Mouse (Mus musculus) lung, embryonic 16.5 days (tissue): ENCODE measurements around the gene Dppa3. TPM values are rescaled to one million over a fixed set of nuclear protein-coding genes. Genes with fewer than 3 reads are reported as not detected.

Source experiments
- ATAC-seq: fragments of 200-750 bp; cut with Nextera tagmentation; 2 replicates; pipeline ENCODE4 v1.8.0; 2017; ENCODE audit warnings: low read depth, mild to moderate bottlenecking, moderate library complexity
- H3K27ac ChIP-seq: fragments of 300-500 bp; sonication (generic); 2 replicates; pipeline ENCODE4 v1.5.1; 2014; ENCODE audit warnings: mild to moderate bottlenecking, control low read depth, low read length
- H3K27me3 ChIP-seq: fragments of 300-500 bp; sonication (generic); 2 replicates; pipeline ENCODE4 v1.6.1; 2014; ENCODE audit warnings: low read depth, low read length, mixed read lengths; ENCODE audit not compliant: control insufficient read depth, insufficient read depth
- H3K36me3 ChIP-seq: fragments of 300-500 bp; sonication (generic); 2 replicates; pipeline ENCODE4 v1.6.1; 2014; ENCODE audit warnings: low read length; ENCODE audit not compliant: control insufficient read depth, insufficient read depth
- H3K4me1 ChIP-seq: fragments of 300-500 bp; sonication (generic); replicated peaks from 2 replicates; pipeline ENCODE4 v1.6.1; 2014; ENCODE audit warnings: low read length, mixed read lengths; ENCODE audit not compliant: control insufficient read depth, insufficient read depth
- H3K4me2 ChIP-seq: fragments of 300-500 bp; sonication (generic); 2 replicates; pipeline ENCODE4 v1.6.1; 2014; ENCODE audit warnings: low read depth, low read length, control low read depth
- H3K4me3 ChIP-seq: fragments of 300-500 bp; sonication (generic); 2 replicates; pipeline ENCODE4 v1.5.1; 2014; ENCODE audit warnings: mild to moderate bottlenecking, low read length, control low read depth
- H3K9ac ChIP-seq: fragments of 300-500 bp; sonication (generic); 2 replicates; pipeline ENCODE4 v1.6.1; 2014; ENCODE audit warnings: low read length, control low read depth
- H3K9me3 ChIP-seq: fragments of 300-500 bp; sonication (generic); 2 replicates; pipeline ENCODE4 v1.6.1; 2016; ENCODE audit warnings: low read length; ENCODE audit not compliant: control insufficient read depth
- WGBS: fragments of 180-500 bp; shearing (Covaris S2); extraction: QIAGEN DNeasy Blood & Tissue Kit; methylation state at CpG from one replicate; pipeline ENCODE4 v1.1.7; 2014; 5-methylcytosine and 5-hydroxymethylcytosine counted together
- polyA plus RNA-seq: library from polyadenylated mRNA; unstranded; fragments of >200 nt; fragmentation: Nextera tagmentation; extraction: Ambion mirVana; gene quantifications from 2 replicates; pipeline ENCODE4 v1.2.1, GENCODE M21; 2015

The Dppa3 gene
- polyA plus RNA-seq, 1 experiment from 2014 or later: 0.39 TPM

GRCm38 (mm10) chr6:122654301-122654700 lies 28.1 kb downstream of the Dppa3 start:
- Histone ChIP-seq H3K4me2 (no peak overlapping the region), H3K36me3 (no peaks in the 10 kb centered on the region), H3K4me1 (no peaks in the 10 kb centered on the region), H3K9ac (no peak overlapping the region), H3K9me3 (no peaks in the 10 kb centered on the region), H3K27ac (no peak overlapping the region), H3K4me3 (no peak overlapping the region), H3K27me3 (no peaks in the 10 kb centered on the region)
- ATAC-seq: no peak
- 72% methylated on average over 6 of the region's 6 CpGs for WGBS

- no peak for ATAC-seq
These were observed 31.4 kb downstream of the Dppa3 start for GRCm38 (mm10) chr6:122657630-122658029.

GRCm38 (mm10) chr6:122659567-122659966 lies 33.4 kb downstream of the Dppa3 start:
- no peaks in the 10 kb centered on the region for H3K9me3 ChIP-seq
- ATAC-seq: no peak
- 12% methylated on average over 7 of the region's 7 CpGs for WGBS
- H3K9ac ChIP-seq: no peak overlapping the region
- H3K36me3 ChIP-seq: no peaks in the 10 kb centered on the region
- no peak overlapping the region for H3K27ac ChIP-seq
- H3K4me2 ChIP-seq: no peak overlapping the region
- H3K4me3 ChIP-seq: no peak overlapping the region
- no peaks in the 10 kb centered on the region; the same call in 1 of the 2 replicates for H3K27me3 ChIP-seq
- peaks cover 5% of the 10 kb centered on the region; the same call in 1 of the 2 replicates for H3K4me1 ChIP-seq

More at GRCm38 (mm10) chr6:122657630-122658029, 31.4 kb downstream of the Dppa3 start:
- H3K9me3 ChIP-seq: no peaks in the 10 kb centered on the region
- H3K4me2 ChIP-seq: no peak overlapping the region
- H3K4me1 ChIP-seq: no peaks in the 10 kb centered on the region; the same call in 1 of the 2 replicates
- H3K27ac ChIP-seq: no peak overlapping the region
- H3K27me3 ChIP-seq: no peaks in the 10 kb centered on the region; the same call in 1 of the 2 replicates
- no peak overlapping the region for H3K4me3 ChIP-seq
- no peaks in the 10 kb centered on the region for H3K36me3 ChIP-seq
- no peak overlapping the region for H3K9ac ChIP-seq
- 73% methylated on average over 5 of the region's 5 CpGs for WGBS

DNA sequence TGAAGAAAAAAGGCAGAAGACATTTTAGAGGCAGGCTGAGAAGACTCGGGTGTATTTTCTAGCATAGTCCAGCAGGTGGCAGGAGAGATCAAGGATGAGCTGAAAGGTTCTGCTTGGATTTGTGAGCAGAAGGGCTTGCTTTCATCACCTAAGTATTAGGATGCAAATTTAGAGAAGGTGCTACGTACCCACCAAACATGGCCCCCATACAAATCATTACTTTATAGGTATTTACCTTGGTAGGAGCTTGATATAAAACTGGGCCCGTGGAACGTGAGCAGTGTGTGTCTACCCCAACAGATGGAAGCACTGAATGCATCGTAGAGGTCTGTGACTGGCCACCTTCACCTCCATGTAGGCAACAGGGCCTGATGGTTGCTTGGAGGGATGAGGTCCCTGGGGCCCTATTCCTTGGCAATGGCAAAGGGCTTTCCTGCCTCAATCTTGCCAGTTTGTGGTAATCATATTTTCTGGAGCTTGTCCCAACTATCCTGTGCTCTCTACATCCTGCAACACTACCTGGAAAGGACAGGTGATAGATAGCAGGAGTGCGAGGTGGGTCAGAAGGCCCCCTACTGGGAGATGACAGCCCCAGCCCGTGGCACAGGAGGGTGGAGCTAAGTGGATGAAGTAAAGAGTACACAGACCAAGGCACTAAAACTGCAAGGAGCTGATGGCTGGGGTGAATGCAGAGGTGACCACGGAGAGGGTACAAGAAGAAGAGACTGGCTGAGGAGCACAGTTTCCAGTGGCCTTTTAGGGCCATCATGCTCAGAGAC lies 34.6 kb downstream of the Dppa3 start:
- no peak overlapping the region for H3K4me2 ChIP-seq
- no peaks in the 10 kb centered on the region for H3K36me3 ChIP-seq
- WGBS: 32% methylated on average over 8 of the region's 8 CpGs
- no peak for ATAC-seq
- no peaks in the 10 kb centered on the region for H3K9me3 ChIP-seq
- no peak overlapping the region for H3K27ac ChIP-seq
- H3K4me3 ChIP-seq: no peak overlapping the region
- H3K4me1 ChIP-seq: peaks cover 5% of the 10 kb centered on the region; the same call in 1 of the 2 replicates
- H3K27me3 ChIP-seq: no peaks in the 10 kb centered on the region; the same call in 1 of the 2 replicates
- H3K9ac ChIP-seq: no peak overlapping the region

GRCm38 (mm10) chr6:122662551-122663264 lies 36.5 kb downstream of the Dppa3 start:
- Histone ChIP-seq H3K4me3 (no peak overlapping the region), H3K27me3 (no peaks in the 10 kb centered on the region; the same call in 1 of the 2 replicates), H3K9ac (no peak overlapping the region), H3K4me1 (peaks cover 5% of the 10 kb centered on the region; the same call in 1 of the 2 replicates), H3K4me2 (no peak overlapping the region), H3K36me3 (no peaks in the 10 kb centered on the region), H3K27ac (no peak overlapping the region), H3K9me3 (no peaks in the 10 kb centered on the region)
- no peak for ATAC-seq
- WGBS: 22% methylated on average over 22 of the region's 22 CpGs

GRCm38 (mm10) chr6:122663596-122664206 lies 37.5 kb downstream of the Dppa3 start:
- Histone ChIP-seq H3K4me2 (no peak overlapping the region), H3K9me3 (no peaks in the 10 kb centered on the region), H3K27ac (no peak overlapping the region), H3K9ac (no peak overlapping the region), H3K36me3 (no peaks in the 10 kb centered on the region), H3K4me1 (peaks cover 5% of the 10 kb centered on the region; the same call in 1 of the 2 replicates), H3K4me3 (no peak overlapping the region), H3K27me3 (no peaks in the 10 kb centered on the region; the same call in 1 of the 2 replicates)
- 29% methylated on average over 14 of the region's 14 CpGs for WGBS
- ATAC-seq: no peak

- Histone ChIP-seq H3K9me3 (no peaks in the 10 kb centered on the region), H3K27me3 (no peaks in the 10 kb centered on the region; the same call in 1 of the 2 replicates), H3K4me2 (no peak overlapping the region), H3K27ac (no peak overlapping the region), H3K4me1 (peaks cover 7% of the 10 kb centered on the region; the same call in 1 of the 2 replicates), H3K4me3 (no peak overlapping the region), H3K9ac (no peak overlapping the region), H3K36me3 (no peaks in the 10 kb centered on the region)
- 54% methylated on average over 7 of the region's 7 CpGs for WGBS
- ATAC-seq: no peak
These were observed 39.7 kb downstream of the Dppa3 start for GRCm38 (mm10) chr6:122665866-122666265.

- no peak overlapping the region for H3K4me2 ChIP-seq
- H3K9ac ChIP-seq: no peak overlapping the region
- H3K4me1 ChIP-seq: peaks cover 6% of the 10 kb centered on the region; the same call in 1 of the 2 replicates
- no peak for ATAC-seq
- H3K36me3 ChIP-seq: no peaks in the 10 kb centered on the region
- no peak overlapping the region for H3K27ac ChIP-seq
- no peaks in the 10 kb centered on the region for H3K9me3 ChIP-seq
- no peaks in the 10 kb centered on the region for H3K27me3 ChIP-seq
- 36% methylated on average over 5 of the region's 5 CpGs for WGBS
- H3K4me3 ChIP-seq: no peak overlapping the region
These were observed 41.5 kb downstream of the Dppa3 start for GRCm38 (mm10) chr6:122667715-122668114.

GRCm38 (mm10) chr6:122668823-122669222 lies 42.6 kb downstream of the Dppa3 start:
- Histone ChIP-seq H3K4me2 (no peak overlapping the region), H3K9ac (no peak overlapping the region), H3K9me3 (no peaks in the 10 kb centered on the region), H3K27ac (no peak overlapping the region), H3K27me3 (no peaks in the 10 kb centered on the region), H3K4me3 (no peak overlapping the region), H3K36me3 (no peaks in the 10 kb centered on the region), H3K4me1 (peaks cover 2% of the 10 kb centered on the region; the same call in 1 of the 2 replicates)
- WGBS: 66% methylated on average over 5 of the region's 5 CpGs
- ATAC-seq: no peak
